Mouse (Mus musculus) forebrain, embryonic 16.5 days (tissue): ENCODE measurements around the gene Hist2h2aa1. TPM values are rescaled to one million over a fixed set of nuclear protein-coding genes. Genes with fewer than 3 reads are reported as not detected.
A peak's percentile ranks its signal among the peaks of the same experiment; 100 is the strongest.

Experiments used
- ATAC-seq: fragments of 200-750 bp; cut with Nextera tagmentation; 2 replicates; pipeline ENCODE4 v1.8.0; 2017; ENCODE audit warnings: mild to moderate bottlenecking, moderate library complexity
- H3K27ac ChIP-seq: fragments of 300-500 bp; sonication (generic); 2 replicates; pipeline ENCODE4 v1.5.1; 2014; ENCODE audit warnings: low read length, control low read depth
- H3K27me3 ChIP-seq: fragments of 300-500 bp; sonication (generic); replicated peaks from 2 replicates; pipeline ENCODE4 v1.6.1; 2014; ENCODE audit warnings: low read length; ENCODE audit not compliant: control insufficient read depth, insufficient read depth
- H3K36me3 ChIP-seq: fragments of 300-500 bp; sonication (generic); 2 replicates; pipeline ENCODE4 v1.6.1; 2014; ENCODE audit not compliant: control insufficient read depth, insufficient read depth
- H3K4me1 ChIP-seq: fragments of 300-500 bp; sonication (generic); replicated peaks from 2 replicates; pipeline ENCODE4 v1.6.1; 2014; ENCODE audit warnings: low read length; ENCODE audit not compliant: control insufficient read depth, insufficient read depth
- H3K4me2 ChIP-seq: fragments of 300-500 bp; sonication (generic); 2 replicates; pipeline ENCODE4 v1.6.1; 2014; ENCODE audit warnings: mild to moderate bottlenecking, low read length, control low read depth
- H3K4me3 ChIP-seq: fragments of 300-500 bp; sonication (generic); replicated peaks from 2 replicates; pipeline ENCODE4 v1.5.1; 2014; ENCODE audit warnings: mild to moderate bottlenecking, low read length, control low read depth
- H3K9ac ChIP-seq: fragments of 300-500 bp; sonication (generic); replicated peaks from 2 replicates; pipeline ENCODE4 v1.6.1; 2014; ENCODE audit warnings: low read depth, low read length, control low read depth
- H3K9me3 ChIP-seq: fragments of 300-500 bp; sonication (generic); 2 replicates; pipeline ENCODE4 v1.6.1; 2016; ENCODE audit warnings: low read length; ENCODE audit not compliant: control insufficient read depth
- WGBS: fragments of 180-500 bp; shearing (Covaris S2); extraction: QIAGEN DNeasy Blood & Tissue Kit; methylation state at CpG from one replicate; pipeline ENCODE4 v1.1.7; 2014; 5-methylcytosine and 5-hydroxymethylcytosine counted together
- polyA plus RNA-seq: library from polyadenylated mRNA; unstranded; fragments of >200 nt; fragmentation: Nextera tagmentation; extraction: Ambion mirVana; gene quantifications from 2 replicates; pipeline ENCODE4 v1.2.1, GENCODE M21; 2015

Hist2h2aa1 gene
- polyA plus RNA-seq, 1 experiment from 2014 or later, result 26.5 TPM

GRCm38 (mm10) chr3:96260220-96260619 lies 14.9 kb downstream of the Hist2h2aa1 start:
- Histone ChIP-seq H3K4me3 (no peak overlapping the region), H3K9me3 (no peaks in the 10 kb centered on the region), H3K9ac (no peak overlapping the region), H3K27ac (no peak overlapping the region), H3K4me1 (peaks cover 17% of the 10 kb centered on the region), H3K4me2 (no peak overlapping the region), H3K36me3 (no peaks in the 10 kb centered on the region), H3K27me3 (no peaks in the 10 kb centered on the region)
- WGBS, result 88% methylated on average over 5 of the region's 5 CpGs
- no peak for ATAC-seq

DNA sequence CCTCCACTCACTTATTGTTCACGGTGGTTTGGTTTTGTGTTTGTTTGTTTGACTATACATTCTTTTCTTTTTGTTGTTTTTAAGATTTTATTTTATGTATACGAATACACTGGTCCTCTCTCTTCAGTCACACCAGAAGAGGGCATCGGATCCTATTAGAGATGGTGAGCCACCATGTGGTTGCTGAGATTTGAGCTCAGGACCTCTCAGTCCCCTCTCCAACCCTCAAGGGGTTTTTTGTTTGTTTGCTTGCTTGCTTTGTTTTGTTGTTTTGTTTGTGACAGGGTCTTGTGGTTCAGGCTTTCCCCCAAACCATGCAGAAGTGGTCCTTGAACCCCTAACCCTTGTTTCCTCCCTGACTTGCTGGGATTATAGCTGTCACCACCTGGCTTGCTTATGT lies 16.3 kb downstream of the Hist2h2aa1 start:
- H3K9ac ChIP-seq, result no peak overlapping the region; the same call in 1 of the 2 replicates
- no peaks in the 10 kb centered on the region for H3K36me3 ChIP-seq
- no peak for ATAC-seq
- peak overlapping the region; percentile 69 for H3K4me3 ChIP-seq
- H3K9me3 ChIP-seq, result no peaks in the 10 kb centered on the region
- H3K27me3 ChIP-seq, result no peaks in the 10 kb centered on the region
- 54% methylated on average over 3 of the region's 3 CpGs for WGBS
- H3K4me1 ChIP-seq, result peaks cover 17% of the 10 kb centered on the region
- H3K4me2 ChIP-seq, result peak overlapping the region; percentile 85
- H3K27ac ChIP-seq, result peak overlapping the region; percentile 98

- H3K36me3 ChIP-seq, result no peaks in the 10 kb centered on the region
- peak; percentile 71 for ATAC-seq
These were observed 17.0 kb downstream of the Hist2h2aa1 start for GRCm38 (mm10) chr3:96262216-96262875.

GRCm38 (mm10) chr3:96262979-96263550 lies 17.8 kb downstream of the Hist2h2aa1 start, which contains the start of gene Hist2h4:
Hist2h4 (minus strand) TSS chr3:96263311.
- Histone ChIP-seq H3K36me3 (no peaks in the 10 kb centered on the region), H3K4me3 (peak within 1 kb of the TSS; percentile 69), H3K9me3 (no peaks in the 10 kb centered on the region), H3K27ac (peak within 1 kb of the TSS; percentile 98), H3K4me1 (peaks cover 22% of the 10 kb centered on the region), H3K9ac (peak within 1 kb of the TSS; percentile 83), H3K27me3 (no peaks in the 10 kb centered on the region), H3K4me2 (peak within 1 kb of the TSS; percentile 85)
- ATAC-seq, result peak; percentile 91
- WGBS, result 0% methylated on average over 40 of the region's 40 CpGs

More at GRCm38 (mm10) chr3:96262216-96262875, 17.0 kb downstream of the Hist2h2aa1 start:
- Histone ChIP-seq H3K9ac (peak overlapping the region; percentile 83), H3K27ac (peak overlapping the region; percentile 98), H3K4me1 (peaks cover 17% of the 10 kb centered on the region), H3K4me2 (peak overlapping the region; percentile 85), H3K27me3 (no peaks in the 10 kb centered on the region), H3K9me3 (no peaks in the 10 kb centered on the region), H3K4me3 (peak overlapping the region; percentile 69)
- under 1% methylated on average over 19 of the region's 19 CpGs for WGBS

DNA sequence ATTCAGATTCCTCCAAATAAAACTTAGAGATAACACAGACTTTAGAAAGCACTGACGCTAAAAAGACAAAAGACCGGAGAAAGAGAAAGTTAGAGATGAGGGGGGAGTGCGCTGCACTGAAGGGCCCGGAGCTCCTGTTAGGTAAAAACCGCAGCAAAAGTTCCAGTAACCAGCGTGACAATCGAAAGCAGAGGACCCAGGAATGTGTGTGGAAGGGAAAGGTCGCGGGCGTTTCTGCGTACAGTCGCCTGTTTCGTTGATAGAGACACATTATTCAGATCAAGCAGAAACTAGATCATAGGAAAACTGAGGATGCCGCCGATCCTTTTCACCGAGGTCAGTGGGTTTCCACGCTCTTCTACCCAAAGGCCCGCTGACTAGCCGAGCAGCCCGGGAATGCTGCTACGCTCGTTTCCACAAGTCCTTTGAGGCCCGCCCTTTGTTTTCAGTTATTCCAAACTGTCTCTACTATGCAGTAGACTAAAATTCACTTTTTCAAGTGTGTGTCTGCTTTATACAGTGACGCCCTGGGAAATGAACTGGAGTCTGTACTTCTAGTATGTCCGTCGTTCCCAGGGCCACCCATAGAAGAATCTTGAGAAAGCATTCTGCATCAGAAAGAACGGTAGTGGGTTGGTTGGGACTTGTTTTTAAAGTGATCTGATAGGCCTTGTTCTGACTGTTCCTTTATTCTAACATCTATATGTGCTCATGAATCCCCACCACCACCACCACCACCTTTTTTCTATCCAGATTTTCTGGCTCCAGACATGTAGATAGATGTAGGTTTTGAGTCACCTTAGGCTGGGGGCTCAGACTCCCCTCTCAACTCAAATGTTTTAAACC lies 18.5 kb downstream of the Hist2h2aa1 start:
- 4% methylated on average over 27 of the region's 27 CpGs for WGBS
- ATAC-seq, result peak; percentile 26; the same call in 1 of the 2 replicates
- Histone ChIP-seq H3K36me3 (no peaks in the 10 kb centered on the region), H3K4me1 (peaks cover 24% of the 10 kb centered on the region), H3K9me3 (no peaks in the 10 kb centered on the region), H3K27ac (peak overlapping the region; percentile 98), H3K4me2 (peak overlapping the region; percentile 85), H3K4me3 (peak overlapping the region; percentile 69), H3K9ac (peak overlapping the region; percentile 58), H3K27me3 (no peaks in the 10 kb centered on the region)

DNA sequence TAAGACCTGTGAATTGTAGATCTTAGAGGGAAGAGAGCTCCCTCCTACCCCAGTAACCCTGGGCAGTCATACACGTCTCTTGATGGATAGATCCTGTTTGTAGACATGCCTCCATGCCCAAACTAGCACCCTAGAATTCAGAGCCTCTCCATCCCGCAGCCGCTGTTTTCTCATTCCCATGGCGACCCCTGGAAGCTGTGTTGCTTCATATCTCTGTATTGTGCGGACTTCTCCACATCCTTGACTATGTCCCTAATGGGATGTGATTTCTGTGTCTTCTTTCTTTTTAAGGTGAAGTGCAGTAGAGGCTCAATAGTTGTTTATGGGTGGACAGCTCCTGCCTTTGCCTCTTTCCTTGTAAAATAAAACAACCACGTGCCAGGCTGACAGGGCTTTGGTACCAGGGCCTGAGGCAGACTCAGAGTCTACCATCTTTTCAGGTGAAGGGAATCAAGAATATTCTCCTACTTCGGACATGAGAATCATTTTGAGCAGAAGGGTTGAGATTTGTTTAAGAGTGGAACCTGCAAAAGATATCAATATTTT lies 19.2 kb downstream of the Hist2h2aa1 start:
- no peak overlapping the region for H3K9ac ChIP-seq

DNA sequence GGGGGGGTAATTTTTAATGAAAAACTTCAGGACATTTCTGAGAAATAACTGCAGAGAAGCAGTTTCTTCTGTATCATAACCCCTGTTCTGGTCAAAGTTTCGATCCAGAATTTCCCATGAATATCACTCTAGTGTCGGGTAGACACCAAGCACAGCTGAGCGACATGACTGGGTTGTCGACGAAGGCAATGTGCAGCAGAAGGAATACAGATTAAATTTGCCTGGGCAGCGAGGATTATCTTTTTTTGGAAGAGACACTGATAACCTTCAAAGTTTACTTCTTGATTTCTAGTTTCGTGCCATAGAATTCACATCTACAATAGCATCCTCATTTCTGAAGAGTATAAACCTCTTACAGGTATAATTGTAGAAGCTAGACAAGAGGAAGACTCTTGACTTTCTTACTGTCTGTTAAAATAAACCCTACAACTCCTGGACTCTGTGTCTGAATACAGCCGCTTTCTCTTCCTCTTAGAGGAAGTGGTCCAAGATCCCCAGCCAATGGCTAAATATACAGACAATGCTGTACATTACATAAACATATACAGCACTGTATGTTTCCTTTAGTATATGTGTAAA lies 20.9 kb downstream of the Hist2h2aa1 start:
- no peak overlapping the region for H3K9ac ChIP-seq
- peaks cover 27% of the 10 kb centered on the region for H3K4me1 ChIP-seq
- H3K36me3 ChIP-seq, result no peaks in the 10 kb centered on the region
- 93% methylated on average over 8 of the region's 8 CpGs for WGBS
- H3K4me3 ChIP-seq, result no peak overlapping the region
- no peak for ATAC-seq
- H3K27me3 ChIP-seq, result no peaks in the 10 kb centered on the region
- H3K4me2 ChIP-seq, result no peak overlapping the region
- H3K9me3 ChIP-seq, result no peaks in the 10 kb centered on the region
- no peak overlapping the region for H3K27ac ChIP-seq

More for the DNA sequence above, 19.2 kb downstream of the Hist2h2aa1 start:
- 61% methylated on average over 7 of the region's 7 CpGs for WGBS
- no peak for ATAC-seq
- Histone ChIP-seq H3K27ac (peak overlapping the region; percentile 98), H3K36me3 (no peaks in the 10 kb centered on the region), H3K27me3 (no peaks in the 10 kb centered on the region), H3K9me3 (no peaks in the 10 kb centered on the region), H3K4me3 (no peak overlapping the region; the same call in 1 of the 2 replicates), H3K4me2 (peak overlapping the region; percentile 85), H3K4me1 (peaks cover 27% of the 10 kb centered on the region)

DNA sequence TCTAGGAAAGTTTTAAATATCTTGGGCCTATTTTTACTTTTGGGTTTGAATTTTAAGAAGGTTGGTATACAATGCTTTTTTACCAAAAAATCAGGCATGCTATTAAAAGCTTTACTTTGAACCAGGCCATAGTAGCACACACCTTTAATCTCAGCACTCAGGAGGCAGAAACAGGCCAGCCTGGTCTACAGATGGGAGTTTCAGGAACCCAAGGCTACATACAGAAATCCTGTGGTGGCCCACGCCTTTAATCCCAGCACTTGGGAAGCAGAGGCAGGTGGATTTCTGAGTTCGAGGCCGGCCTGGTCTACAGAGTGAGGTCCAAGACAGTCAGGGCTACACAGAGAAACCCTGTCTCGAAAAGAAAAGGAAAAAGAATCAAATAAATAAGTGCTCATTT lies 22.2 kb downstream of the Hist2h2aa1 start:
- ATAC-seq, result no peak
- Histone ChIP-seq H3K4me1 (peaks cover 20% of the 10 kb centered on the region), H3K36me3 (no peaks in the 10 kb centered on the region), H3K4me2 (no peak overlapping the region; the same call in 1 of the 2 replicates), H3K27ac (peak overlapping the region; percentile 82), H3K9ac (no peak overlapping the region), H3K27me3 (no peaks in the 10 kb centered on the region), H3K9me3 (no peaks in the 10 kb centered on the region), H3K4me3 (no peak overlapping the region)
- 68% methylated on average over 4 of the region's 4 CpGs for WGBS
